Mouse (Mus musculus): ENCODE data around the gene Adarb2.

Gene Adarb2

GRCm38 (mm10) chr13:8493363-8493762 is 290.7 kb downstream of the Adarb2 start:
- DNase-seq, result no peak

GRCm38 (mm10) chr13:8499551-8499950 is 296.9 kb downstream of the Adarb2 start:
- no peak for DNase-seq

GRCm38 (mm10) chr13:8511069-8511817 is 308.6 kb downstream of the Adarb2 start:
- no peak for DNase-seq

- no peak for DNase-seq
Observed at GRCm38 (mm10) chr13:8515979-8516715, 313.5 kb downstream of the Adarb2 start.

GRCm38 (mm10) chr13:8519204-8519603 is 316.5 kb downstream of the Adarb2 start:
- DNase-seq, result no peak

- DNase-seq, result no peak
Observed at GRCm38 (mm10) chr13:8525748-8526631, 323.3 kb downstream of the Adarb2 start.

- DNase-seq, result no peak
Observed at GRCm38 (mm10) chr13:8534265-8535113, 331.8 kb downstream of the Adarb2 start.

GRCm38 (mm10) chr13:8538481-8538880 is 335.8 kb downstream of the Adarb2 start:
- no peak for DNase-seq

- DNase-seq, result no peak
Observed at GRCm38 (mm10) chr13:8538896-8539295, 336.2 kb downstream of the Adarb2 start.

GRCm38 (mm10) chr13:8542684-8543083 is 340.0 kb downstream of the Adarb2 start:
- no peak for DNase-seq

GRCm38 (mm10) chr13:8552242-8552641 is 349.6 kb downstream of the Adarb2 start:
- no peak for DNase-seq

- DNase-seq, result no peak
Observed at GRCm38 (mm10) chr13:8557784-8558183, 355.1 kb downstream of the Adarb2 start.

GRCm38 (mm10) chr13:8560485-8560884 is 357.8 kb downstream of the Adarb2 start:
- no peak for DNase-seq

- no peak for DNase-seq
Observed at GRCm38 (mm10) chr13:8563161-8563560, 360.5 kb downstream of the Adarb2 start.

GRCm38 (mm10) chr13:8567111-8568026 is 364.7 kb downstream of the Adarb2 start:
- DNase-seq, result no peak

- no peak for DNase-seq
Observed at GRCm38 (mm10) chr13:8570269-8570668, 367.6 kb downstream of the Adarb2 start.

GRCm38 (mm10) chr13:8573908-8574307 is 371.2 kb downstream of the Adarb2 start:
- DNase-seq, result no peak

- no peak for DNase-seq
Observed at GRCm38 (mm10) chr13:8584257-8585005, 381.8 kb downstream of the Adarb2 start.

GRCm38 (mm10) chr13:8587447-8587846 is 384.8 kb downstream of the Adarb2 start:
- no peak for DNase-seq

- DNase-seq, result no peak
Observed at GRCm38 (mm10) chr13:8590460-8590859, 387.8 kb downstream of the Adarb2 start.

Measured in kidney, adult 18-20 months (tissue).